Mouse (Mus musculus): Measurements from ENCODE around the gene Mapkbp1.

Mapkbp1 gene

DNA sequence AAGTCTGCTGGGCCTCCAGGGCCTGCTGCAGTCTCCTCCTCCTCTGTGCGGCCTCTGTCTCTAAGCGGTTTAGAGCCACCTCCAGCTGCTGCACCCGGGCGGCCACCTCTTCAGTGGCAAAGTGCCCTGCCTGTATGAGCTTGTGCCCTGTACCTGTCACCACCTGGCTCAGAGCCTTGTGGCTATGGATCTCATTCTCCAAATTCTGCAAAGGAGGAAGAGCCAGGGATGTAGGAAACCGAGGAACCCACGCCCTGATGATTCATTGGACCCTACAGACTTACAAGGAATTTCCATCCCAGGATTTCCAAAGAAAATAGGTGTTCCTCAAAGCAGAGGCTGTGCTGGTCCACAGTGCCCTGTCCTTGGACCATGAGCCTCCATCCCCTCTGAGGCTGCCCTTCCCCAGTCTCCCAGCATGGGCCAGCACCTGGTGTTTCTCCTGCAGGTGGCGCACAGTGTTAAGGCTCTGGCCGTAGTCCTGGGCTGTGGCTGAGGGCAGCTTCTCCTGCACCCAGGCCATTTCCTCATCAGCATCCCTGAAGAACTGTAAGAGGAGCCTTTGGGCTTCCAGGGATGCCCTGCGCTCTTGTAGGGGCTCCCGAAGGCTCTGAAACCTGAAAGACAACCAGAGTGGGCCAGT is 77.3 kb downstream of the Mapkbp1 start:
- in situ Hi-C loops (cut with MboI, MseI): loop anchor here in 1 of 2 experiments (10.0 kb wide), 1 partner anchor 985 kb away; the partner anchor contains the start of gene Epb42

DNA sequence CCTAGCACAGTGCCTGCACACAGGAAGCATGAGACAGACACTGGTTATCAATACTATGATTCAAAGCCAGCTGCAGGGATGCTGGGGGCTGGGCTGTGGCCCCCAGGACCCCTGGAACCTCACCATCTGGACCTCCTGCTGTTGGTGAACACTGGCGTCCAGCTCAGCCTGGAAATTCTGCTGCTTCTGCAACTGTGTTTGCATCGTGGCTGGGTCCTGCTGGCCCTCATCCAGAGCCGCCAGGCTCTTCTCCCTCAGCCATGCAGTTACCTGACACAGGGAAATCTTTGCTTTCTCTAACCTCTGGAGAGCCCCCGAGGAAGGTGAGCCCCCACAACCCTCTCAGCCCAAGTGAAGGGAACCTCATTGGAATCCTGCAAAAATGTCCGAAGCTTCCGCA is 78.9 kb downstream of the Mapkbp1 start:
- in situ Hi-C loops (cut with MboI, MseI): loop anchor here in 1 of 2 experiments (10.0 kb wide), 1 partner anchor 983 kb away; the partner anchor contains the start of gene Epb42

DNA sequence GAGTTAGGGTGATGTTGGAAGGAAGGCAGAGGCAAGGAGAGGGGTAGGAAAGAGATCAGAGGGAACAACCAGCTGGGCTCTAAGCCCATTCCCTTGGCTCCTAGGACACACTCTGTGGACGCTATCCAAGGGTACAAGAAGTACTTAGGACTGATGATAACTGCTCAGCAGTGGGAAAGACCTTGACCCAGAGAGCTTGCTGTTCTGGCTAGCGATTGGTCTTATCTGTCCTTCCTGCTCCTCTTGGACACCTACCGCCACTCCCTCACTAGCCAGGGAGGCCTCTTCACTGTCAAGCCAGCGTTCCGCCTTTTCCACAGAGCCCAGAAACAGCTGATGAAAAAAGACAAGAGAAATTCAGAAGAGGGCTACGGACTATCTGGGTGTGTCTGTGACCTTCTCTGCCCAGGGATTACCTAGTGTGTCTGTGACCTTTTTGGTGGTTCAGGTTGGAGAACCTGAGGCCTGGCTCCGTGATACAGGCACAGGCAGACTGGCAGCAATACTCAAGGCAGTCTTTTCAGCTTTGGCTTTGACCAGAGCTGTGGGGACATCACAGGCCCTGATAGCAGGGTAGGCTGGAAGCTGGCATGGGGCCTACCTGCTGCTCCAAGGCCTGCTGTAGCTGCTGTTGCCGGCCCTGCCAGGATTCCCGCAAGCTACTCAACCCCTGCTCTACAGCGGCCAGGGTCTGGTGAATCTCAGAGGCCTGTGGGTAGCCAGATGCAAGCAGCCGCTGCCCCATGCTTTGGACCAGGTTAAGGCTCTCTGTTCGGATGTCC is 82.5 kb downstream of the Mapkbp1 start:
- in situ Hi-C loops (cut with MboI, MseI): loop anchor here in 1 of 2 experiments (10.0 kb wide), 1 partner anchor 980 kb away; the partner anchor contains the start of gene Epb42

DNA sequence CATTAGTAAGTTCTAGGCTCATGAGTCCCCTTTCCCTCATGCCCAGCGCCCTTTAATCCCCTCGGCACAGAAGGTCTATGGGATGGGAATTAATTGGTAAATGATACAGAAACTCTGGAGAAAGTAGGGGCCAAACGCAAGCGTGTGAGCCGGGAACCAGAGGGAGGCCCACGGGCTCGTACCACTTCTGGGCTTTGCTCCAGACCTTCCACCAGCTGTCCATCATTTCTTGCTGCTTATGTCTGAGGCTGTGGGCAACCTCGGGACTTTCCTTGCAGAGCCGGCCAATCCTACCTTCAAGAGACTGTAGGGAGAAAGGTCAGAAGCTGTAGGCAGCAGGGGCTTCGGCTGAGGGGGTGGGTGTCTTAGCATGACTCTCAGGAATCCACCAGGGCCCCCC is 83.4 kb downstream of the Mapkbp1 start:
- in situ Hi-C loops (cut with MboI, MseI): loop anchor here in 1 of 2 experiments (10.0 kb wide), 1 partner anchor 979 kb away; the partner anchor contains the start of gene Epb42

DNA sequence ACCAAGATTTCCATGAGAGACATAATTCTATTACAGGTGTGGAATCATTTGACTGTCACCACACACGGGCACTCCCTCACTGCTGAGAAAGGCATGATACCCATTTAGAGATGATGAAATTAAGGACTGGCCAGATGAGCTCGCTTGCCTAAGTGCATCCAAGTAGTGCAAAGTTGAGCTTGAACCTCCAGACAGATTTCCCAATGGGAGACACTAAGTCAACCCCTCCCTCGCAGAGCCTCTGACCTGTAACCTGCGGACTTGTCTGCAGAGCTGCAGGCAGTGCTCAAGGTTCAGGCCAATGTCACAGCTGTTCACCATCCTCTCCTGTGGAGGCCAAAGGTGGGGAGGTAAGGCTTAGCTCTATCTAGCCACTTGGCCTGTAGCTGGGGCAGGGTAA is 86.3 kb downstream of the Mapkbp1 start:
- in situ Hi-C loops (cut with MboI, MseI): loop anchor here in 1 of 2 experiments (10.0 kb wide), 1 partner anchor 976 kb away; the partner anchor contains the start of gene Epb42

DNA sequence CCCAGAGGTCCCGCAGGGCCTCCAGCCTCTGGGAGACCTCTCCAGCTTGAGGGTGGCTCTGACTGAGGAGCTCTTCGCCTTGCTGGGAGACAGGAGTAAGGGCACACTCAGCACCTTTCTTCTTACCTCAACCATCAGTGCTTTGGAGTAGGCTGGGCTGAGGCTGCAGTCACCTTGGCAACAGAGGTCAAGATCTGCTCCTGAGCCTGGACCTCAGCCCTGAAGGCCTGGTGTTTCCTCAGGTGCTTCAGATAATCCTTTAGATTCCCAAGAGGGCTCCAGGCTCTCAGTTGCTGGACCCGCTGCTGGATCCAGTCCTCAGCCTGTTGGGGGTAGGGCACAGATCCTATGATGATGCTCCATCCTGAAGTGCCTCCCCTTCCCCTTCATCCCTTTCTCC is 87.0 kb downstream of the Mapkbp1 start:
- in situ Hi-C loops (cut with MboI, MseI): loop anchor here in 1 of 2 experiments (10.0 kb wide), 1 partner anchor 975 kb away; the partner anchor contains the start of gene Epb42

DNA sequence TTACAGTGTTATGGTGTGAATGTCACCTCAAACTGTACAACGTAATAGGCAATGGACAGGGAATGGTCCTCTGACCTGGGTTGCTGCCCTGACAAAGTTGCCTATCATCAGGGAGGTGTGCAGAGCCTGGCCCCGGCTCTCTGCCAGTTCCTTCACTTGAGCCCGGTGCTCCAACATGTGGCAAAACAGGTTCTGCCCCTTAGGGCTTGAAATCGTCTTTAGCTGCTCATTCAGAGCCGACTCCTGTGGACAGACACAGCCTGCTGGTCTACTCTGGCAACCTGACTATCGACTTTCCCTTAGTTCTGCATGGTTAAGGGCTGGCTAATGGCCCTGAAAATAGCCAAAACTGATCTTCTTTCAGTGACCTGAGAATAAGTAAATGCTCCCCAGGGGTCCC is 87.7 kb downstream of the Mapkbp1 start:
- in situ Hi-C loops (cut with MboI, MseI): loop anchor here in 1 of 2 experiments (5.0 kb wide), 1 partner anchor 207 kb away; no protein-coding TSS in a partner anchor

DNA sequence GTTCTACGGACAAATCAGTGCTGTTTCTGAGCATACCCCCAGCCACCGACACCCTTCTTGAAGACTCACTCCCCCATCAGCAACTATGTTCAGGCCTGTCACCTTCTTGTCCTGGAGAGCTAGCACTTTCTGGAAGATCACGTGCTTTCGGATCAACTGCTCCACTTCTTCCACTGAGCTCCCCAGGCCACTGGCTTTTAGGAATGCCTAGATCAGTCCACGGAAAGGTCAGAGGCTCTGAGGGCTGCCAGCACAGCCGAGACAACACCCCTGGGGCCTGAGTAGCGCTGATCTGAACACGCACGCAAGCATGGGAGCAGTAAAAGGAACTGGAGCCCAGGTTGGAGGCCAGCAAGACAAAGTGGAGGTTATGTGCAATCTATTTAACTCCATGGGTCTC is 88.2 kb downstream of the Mapkbp1 start:
- in situ Hi-C loops (cut with MboI, MseI): loop anchor here in 1 of 2 experiments (5.0 kb wide), 1 partner anchor 207 kb away; no protein-coding TSS in a partner anchor

DNA sequence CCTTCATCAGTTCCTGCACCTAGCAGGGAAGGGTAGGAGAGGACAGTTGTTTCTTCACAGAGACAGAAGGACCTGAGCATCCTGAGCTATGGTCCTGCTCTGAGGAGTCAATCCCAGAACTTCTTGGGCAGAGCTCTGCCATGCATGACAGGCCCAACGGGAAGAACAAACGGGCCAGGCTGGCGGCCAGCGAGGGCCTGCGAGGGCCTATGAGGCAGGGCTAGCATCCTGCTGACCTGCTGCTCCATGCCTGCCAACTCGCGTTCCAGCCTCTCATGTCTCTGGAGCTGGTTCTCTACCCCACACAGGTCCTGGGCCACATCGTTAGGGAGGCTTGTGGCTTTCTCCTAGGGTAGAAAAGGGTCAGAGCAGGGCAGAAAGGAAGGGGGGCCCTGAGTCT is 89.7 kb downstream of the Mapkbp1 start:
- in situ Hi-C loops (cut with MboI, MseI): loop anchor here in 1 of 2 experiments (5.0 kb wide), 1 partner anchor 205 kb away; no protein-coding TSS in a partner anchor

DNA sequence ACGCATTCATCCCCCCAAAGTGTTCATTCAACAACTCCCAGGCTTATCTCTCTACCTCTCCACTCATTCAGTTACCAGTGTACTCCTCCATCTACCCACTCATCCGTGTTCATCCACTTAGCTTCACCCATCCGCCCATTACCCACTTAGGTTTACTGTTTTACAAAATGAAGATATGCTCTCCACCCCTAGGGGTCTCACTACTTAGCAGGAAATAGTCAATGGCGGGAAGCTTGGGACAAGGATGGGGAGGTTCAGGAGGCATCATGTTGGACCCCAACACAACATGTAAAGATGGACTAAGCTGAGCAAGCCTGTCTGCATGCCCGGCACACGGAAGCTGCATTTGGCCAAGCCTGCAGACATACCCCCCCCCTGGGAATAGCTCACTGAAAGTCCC is 92.1 kb downstream of the Mapkbp1 start:
- in situ Hi-C loops (cut with MboI, MseI): loop anchor here in 1 of 2 experiments (5.0 kb wide), 1 partner anchor 203 kb away; no protein-coding TSS in a partner anchor

DNA sequence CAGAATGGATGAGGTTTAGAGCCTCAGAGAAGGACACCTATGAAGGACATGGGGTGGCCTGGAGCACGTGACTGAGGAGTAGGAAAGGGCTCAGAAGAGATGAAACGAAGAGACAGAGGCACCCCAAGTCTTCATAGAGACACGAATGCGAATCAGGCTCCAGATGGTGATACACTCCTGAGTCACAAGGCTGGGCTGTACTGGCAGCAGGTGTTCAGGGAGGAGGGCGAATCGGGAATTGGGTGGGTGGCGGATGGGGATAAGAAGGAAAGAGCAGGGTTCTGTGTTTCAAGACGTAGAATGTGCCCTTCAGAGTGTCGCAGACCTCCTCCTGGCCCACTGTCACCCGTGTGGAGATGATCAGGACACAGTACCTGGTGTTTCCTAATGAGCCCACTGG is 92.7 kb downstream of the Mapkbp1 start:
- in situ Hi-C loops (cut with MboI, MseI): no loop called here

DNA sequence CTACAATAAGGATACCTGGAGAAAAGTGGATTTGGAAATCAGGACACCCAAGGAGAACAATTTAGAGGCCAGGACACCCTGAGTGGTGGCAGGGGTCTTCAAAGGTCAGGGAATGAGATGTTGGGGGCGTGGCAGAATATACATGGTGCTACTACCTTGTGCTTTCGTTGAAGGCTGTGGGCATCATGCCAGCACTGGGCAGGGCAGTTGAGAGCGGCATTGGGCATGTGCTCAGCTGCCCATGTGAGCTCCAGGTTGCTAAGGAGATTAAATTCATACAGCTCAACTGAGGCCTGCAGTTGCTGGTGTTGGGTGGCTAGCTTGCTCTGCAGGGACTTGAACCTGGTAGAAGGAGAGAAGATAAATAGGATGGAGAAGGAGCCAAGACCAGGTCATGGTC is 93.7 kb downstream of the Mapkbp1 start:
- in situ Hi-C loops (cut with MboI, MseI): no loop called here

DNA sequence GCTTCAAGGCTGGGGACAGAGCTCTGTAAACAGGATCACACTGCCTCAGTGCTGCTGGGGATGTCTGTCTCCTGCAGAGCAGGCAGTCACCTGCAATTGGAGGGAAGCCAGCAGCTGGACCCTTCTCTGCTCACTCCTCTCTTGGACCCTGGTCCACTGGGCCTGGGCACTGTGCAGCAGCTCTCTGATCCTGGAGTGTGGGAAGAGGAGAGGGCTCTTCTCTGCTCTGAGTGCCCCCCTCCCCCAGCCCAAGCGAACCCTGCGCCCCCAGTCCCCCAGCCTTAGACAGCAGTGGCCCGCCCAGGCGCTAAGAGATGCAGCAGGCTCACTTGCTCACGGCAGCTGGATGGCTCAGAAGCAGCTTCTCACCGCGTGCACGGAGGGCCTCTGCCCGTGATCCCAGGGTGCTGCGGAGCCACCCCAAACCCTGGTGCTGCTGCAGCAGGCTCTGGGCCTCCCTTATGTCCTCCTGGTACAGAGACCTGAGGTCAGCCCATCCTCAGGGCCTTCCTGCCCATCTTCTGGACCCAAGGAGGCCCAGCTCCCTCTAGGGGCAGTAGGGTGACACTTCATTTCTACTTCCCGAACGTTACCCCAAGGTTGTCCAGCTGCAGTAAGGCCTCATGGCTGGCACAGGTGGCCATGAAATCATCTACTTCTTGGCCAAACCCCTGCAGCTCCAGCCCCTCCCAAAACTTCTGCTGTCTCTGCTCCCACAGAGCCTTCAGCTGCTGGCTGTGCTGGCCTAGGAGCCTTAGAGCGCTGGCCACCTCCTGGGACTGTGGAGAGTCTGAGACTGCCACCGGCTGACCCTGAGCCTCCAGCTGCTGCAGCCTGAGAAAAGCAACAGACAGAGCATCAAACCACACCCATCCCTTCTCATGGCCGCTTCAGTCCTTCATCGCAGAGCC is 96.3 kb downstream of the Mapkbp1 start:
- in situ Hi-C loops (cut with MboI, MseI): no loop called here

DNA sequence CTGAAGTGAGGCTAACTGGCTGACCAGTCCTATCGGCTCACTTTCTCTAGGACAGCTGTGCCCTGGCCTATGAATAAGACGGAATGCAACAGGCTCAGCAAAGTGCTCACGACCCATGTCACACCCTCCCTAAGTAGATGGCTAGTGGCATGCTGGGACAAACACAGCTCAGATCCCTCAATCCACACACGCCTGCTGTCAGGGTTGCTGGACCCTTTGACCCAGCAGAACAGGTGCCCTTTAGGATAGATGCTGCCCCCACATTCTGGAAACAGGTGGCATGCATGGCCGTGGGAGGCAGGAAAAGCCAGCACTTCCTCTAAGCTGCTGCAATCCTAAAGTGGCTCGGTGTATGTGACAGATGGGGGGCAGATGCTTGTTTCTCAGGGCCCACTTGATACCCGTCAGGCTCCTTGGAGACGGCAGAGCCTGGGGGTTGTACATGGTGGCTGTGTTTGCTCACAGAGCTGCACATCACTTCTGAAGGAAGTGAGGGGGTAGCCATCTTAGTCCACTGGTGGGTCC is 97.0 kb downstream of the Mapkbp1 start:
- in situ Hi-C loops (cut with MboI, MseI): no loop called here

DNA sequence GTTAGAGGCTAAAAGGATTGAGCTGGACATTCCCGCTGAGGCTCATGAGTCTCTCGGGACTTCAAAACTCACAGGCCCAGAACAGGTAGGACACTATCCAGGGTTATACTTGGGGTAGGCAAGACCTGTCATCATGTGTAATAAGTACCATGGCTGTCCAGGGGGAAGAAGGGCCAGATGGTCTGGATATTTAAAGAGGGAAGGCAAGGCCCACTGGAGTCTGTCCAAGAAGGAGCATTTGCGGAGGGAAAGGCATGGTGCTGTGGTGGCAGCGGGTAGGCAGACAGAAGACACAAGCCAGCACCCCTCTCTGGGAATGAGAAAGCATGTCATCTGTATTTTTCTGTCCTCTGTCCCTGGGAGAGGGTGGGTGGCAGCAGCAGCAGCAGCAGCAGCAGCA is 101.6 kb downstream of the Mapkbp1 start:
- in situ Hi-C loops (cut with MboI, MseI): loop anchor here in 1 of 2 experiments (5.0 kb wide), 1 partner anchor 92 kb away; no protein-coding TSS in a partner anchor

DNA sequence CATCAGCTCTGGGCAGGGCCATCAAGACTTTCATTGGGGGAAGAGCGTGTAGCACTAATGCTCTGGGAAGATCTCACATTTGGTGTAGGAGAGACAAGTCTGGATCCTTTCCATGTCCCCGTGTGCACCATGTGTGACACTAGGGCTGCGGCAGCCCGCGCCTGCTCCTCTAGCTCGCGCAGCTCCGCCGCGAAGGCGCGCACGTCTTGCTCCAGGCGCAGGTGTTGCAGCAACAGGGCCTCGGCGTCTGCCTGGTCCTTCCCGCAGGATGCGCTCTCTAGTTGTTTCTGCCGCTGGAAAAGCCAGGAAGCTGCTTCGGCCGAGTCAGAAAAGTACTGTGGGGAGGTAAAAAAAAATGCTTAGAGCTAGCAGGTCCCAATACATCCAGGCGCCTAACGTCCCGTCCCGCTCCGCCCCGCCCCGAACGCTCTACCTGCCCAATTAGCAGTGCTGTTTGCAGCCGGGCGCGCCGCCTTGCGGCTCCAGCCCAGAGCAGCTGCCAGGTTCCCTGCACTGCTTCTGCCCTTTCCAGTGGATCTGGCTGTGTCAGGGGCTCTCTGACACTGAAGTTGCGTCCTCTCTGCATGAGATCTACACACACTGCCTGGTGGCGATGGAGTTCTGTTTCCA is 103.7 kb downstream of the Mapkbp1 start:
- in situ Hi-C loops (cut with MboI, MseI): no loop called here
